In the genomic region with DNA sequence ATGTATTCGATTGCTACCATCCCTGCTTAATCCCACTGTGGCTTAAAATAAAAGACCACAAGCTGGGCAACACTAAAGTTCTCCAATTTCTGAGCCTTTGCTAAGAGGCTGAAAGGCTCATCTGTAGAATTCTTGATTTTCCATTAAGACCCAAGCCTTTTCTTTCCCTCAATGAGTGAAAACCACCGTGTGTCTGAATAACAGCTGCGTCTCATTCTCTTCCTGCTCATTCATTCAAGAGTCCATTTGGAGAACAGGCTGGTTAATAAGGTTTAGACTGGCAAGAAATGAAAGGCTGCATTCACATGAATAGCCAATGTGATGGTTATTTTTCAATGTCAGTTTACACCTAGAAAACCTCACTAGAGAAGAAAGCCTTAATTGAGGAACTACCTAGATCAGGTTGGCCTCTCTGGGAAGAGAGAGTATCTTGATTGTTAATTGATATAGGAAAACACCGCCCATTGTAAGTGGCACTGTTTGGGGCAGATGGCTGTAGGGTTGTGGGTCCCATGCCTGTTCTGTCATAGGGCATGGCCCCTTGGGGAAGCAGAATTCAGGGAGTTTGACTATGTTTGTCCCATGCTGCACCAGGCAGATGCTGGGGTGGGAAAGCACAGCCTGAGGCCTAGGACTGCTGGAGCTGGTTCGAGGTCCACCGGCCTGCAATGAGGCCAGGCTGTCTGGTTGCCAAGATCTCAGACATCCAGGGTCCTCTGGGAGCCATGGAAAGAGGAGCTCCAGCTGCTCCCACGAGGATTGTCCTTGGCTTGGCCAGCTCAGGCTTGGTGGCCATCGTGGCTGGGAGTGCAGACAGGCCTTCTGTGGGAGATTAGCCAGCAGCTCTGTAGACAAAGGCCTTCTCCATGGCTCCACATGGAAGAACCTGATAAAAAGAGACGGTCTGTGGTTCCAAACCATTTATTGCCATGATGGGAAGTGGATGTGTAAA, we compare ENCODE assay signal across 12 mouse cellular contexts.
DNase-seq lines count a peak whose midpoint lies in the region; ATAC-seq and TF ChIP-seq lines count a peak whose summit lies in the region.
"Had no signal": no experiment of that assay in that cellular context is flagged by ENCODE, and none has a peak within 500 bp of the region (broad histone marks: within the 10 kb centered on the region; RNA-seq: fewer than 3 reads in every experiment).

No protein-coding gene starts in this region.

- H3K9me3 ChIP-seq in embryonic facial prominence, embryonic 11.5 days (replicated peaks; ENCODE audit: control insufficient read depth, low read length): no peaks in the 10 kb centered on the region
- H3K9me3 ChIP-seq in hindbrain, embryonic 13.5 days: no peaks in the 10 kb centered on the region
- H3K9me3 ChIP-seq: limb, embryonic 10.5 days had no signal

- WGBS in embryonic facial prominence, embryonic 11.5 days: 74% methylated on average over 9 of the region's 9 CpGs
- WGBS in hindbrain, embryonic 13.5 days: 41% methylated on average over 9 of the region's 9 CpGs

- H3K4me2 ChIP-seq in embryonic facial prominence, embryonic 11.5 days (ENCODE audit: low read depth, low read length): no peak overlapping the region
- H3K4me2 ChIP-seq in hindbrain, embryonic 13.5 days: no peak overlapping the region

- H3K4me3 ChIP-seq in layer of hippocampus, adult 2 months: no peak overlapping the region
- no peak overlapping the region for H3K4me3 ChIP-seq in embryonic facial prominence, embryonic 11.5 days (ENCODE audit: low read depth, low read length)
- no peak overlapping the region for H3K4me3 ChIP-seq in hindbrain, embryonic 13.5 days
- H3K4me3 ChIP-seq: heart, adult 2 months; limb, embryonic 10.5 days had no signal

- no peaks in the 10 kb centered on the region for H3K36me3 ChIP-seq in embryonic facial prominence, embryonic 11.5 days (replicated peaks; ENCODE audit: control insufficient read depth, insufficient read depth, low read depth, low read length)
- no peaks in the 10 kb centered on the region for H3K36me3 ChIP-seq in hindbrain, embryonic 13.5 days
- H3K36me3 ChIP-seq: limb, embryonic 10.5 days had no signal

- DNase-seq in layer of hippocampus, adult 2 months (ENCODE audit: low spot score in 2 of 2): no peak
- DNase-seq in layer of hippocampus, adult 9-10 months (ENCODE audit: low spot score): no peak
- DNase-seq in embryo, embryonic 10.5 days (ENCODE audit: low spot score): peak; percentile 44
- peak; percentile 26 for DNase-seq in embryonic facial prominence, embryonic 11.5 days (ENCODE audit: low spot score)
- DNase-seq in urinary bladder, postnatal 25 days (ENCODE audit: low spot score): no peak
- DNase-seq in B cell, adult 2 months: no peak
- DNase-seq: adrenal gland, postnatal 36 days; heart, adult 2 months; kidney, adult 9 months; layer of hippocampus, adult 9-11 months had no signal

- H3K4me1 ChIP-seq in embryonic facial prominence, embryonic 11.5 days (ENCODE audit: control insufficient read depth, insufficient read depth, low read length): no peaks in the 10 kb centered on the region
- peaks cover 10% of the 10 kb centered on the region for H3K4me1 ChIP-seq in hindbrain, embryonic 13.5 days (replicated peaks)
- H3K4me1 ChIP-seq: limb, embryonic 10.5 days had no signal

- TF ChIP-seq CTCF in layer of hippocampus, adult 2 months (conservative IDR thresholded peaks at IDR 0.05): no peak

- H3K9ac ChIP-seq in embryonic facial prominence, embryonic 11.5 days (replicated peaks; ENCODE audit: low read length): no peak overlapping the region
- H3K9ac ChIP-seq in hindbrain, embryonic 13.5 days: no peak overlapping the region

- no peak; the same call in 1 of the 2 replicates for ATAC-seq in embryonic facial prominence, embryonic 11.5 days (replicated peaks; ENCODE audit: insufficient number of reproducible peaks, low FRiP score, low TSS enrichment, low read depth)
- no peak for ATAC-seq in hindbrain, embryonic 13.5 days (ENCODE audit: low FRiP score)

- no peaks in the 10 kb centered on the region for H3K27me3 ChIP-seq in embryonic facial prominence, embryonic 11.5 days (ENCODE audit: control insufficient read depth, insufficient read depth, low read length)
- 0 out of 2 replicates have a peak, but pooled peaks cover 3% of the 10 kb centered on the region for H3K27me3 ChIP-seq in hindbrain, embryonic 13.5 days

- peak overlapping the region; percentile 23; the same call in 1 of the 2 replicates for H3K27ac ChIP-seq in layer of hippocampus, adult 2 months
- no peak overlapping the region for H3K27ac ChIP-seq in embryonic facial prominence, embryonic 11.5 days (replicated peaks; ENCODE audit: low read depth, low read length)
- peak overlapping the region; percentile 41; the same call in 1 of the 2 replicates for H3K27ac ChIP-seq in hindbrain, embryonic 13.5 days
- H3K27ac ChIP-seq: heart, adult 2 months; limb, embryonic 10.5 days had no signal

Comparison
In these comparisons a context has a peak if more than half of its experiments do, and no peak if none do; other contexts are left out.
1. DNase-seq: peak in embryo, embryonic 10.5 days (single experiment) and embryonic facial prominence, embryonic 11.5 days (single experiment); none in layer of hippocampus, adult 2 months (0 of 2), layer of hippocampus, adult 9-10 months (single experiment), urinary bladder, postnatal 25 days (single experiment) and B cell, adult 2 months (0 of 2).